Mouse (Mus musculus): Measurements from ENCODE around the gene Col12a1.
A peak's percentile ranks its signal among the peaks of the same experiment; 100 is the strongest.

The Col12a1 gene

GRCm38 (mm10) chr9:79718481-79719370 lies at the start of gene Col12a1:
Gene Col12a1, minus strand, starts transcription at chr9:79718831.
- DNase-seq, result peak; percentile 13

- no peak for DNase-seq
Measured at GRCm38 (mm10) chr9:79766991-79767545, 48.4 kb upstream of the Col12a1 start.

GRCm38 (mm10) chr9:79765329-79765728 lies 46.7 kb upstream of the Col12a1 start:
- DNase-seq, result no peak

GRCm38 (mm10) chr9:79762519-79762918 lies 43.9 kb upstream of the Col12a1 start:
- DNase-seq, result no peak

GRCm38 (mm10) chr9:79760076-79760475 lies 41.4 kb upstream of the Col12a1 start:
- no peak for DNase-seq

- DNase-seq, result peak; percentile 95
Measured at GRCm38 (mm10) chr9:79759385-79760005, 40.9 kb upstream of the Col12a1 start, which contains the start of gene Cox7a2. Gene Cox7a2, minus strand, starts transcription at chr9:79759878.

- DNase-seq, result no peak
Measured at GRCm38 (mm10) chr9:79755311-79755710, 36.7 kb upstream of the Col12a1 start.

- DNase-seq, result no peak
Measured at GRCm38 (mm10) chr9:79751846-79752245, 33.2 kb upstream of the Col12a1 start.

- DNase-seq, result no peak
Measured at GRCm38 (mm10) chr9:79750709-79751108, 32.1 kb upstream of the Col12a1 start.

- no peak for DNase-seq
Measured at GRCm38 (mm10) chr9:79745036-79745435, 26.4 kb upstream of the Col12a1 start.

- no peak for DNase-seq
Measured at GRCm38 (mm10) chr9:79735608-79736007, 17.0 kb upstream of the Col12a1 start.

GRCm38 (mm10) chr9:79730301-79730700 lies 11.7 kb upstream of the Col12a1 start:
- DNase-seq, result no peak

GRCm38 (mm10) chr9:79723090-79723489 lies 4.5 kb upstream of the Col12a1 start:
- no peak for DNase-seq

GRCm38 (mm10) chr9:79721056-79721455 lies 2.4 kb upstream of the Col12a1 start:
- DNase-seq, result peak; percentile 16

- DNase-seq, result no peak
Measured at GRCm38 (mm10) chr9:79720143-79720542, 1.5 kb upstream of the Col12a1 start.

GRCm38 (mm10) chr9:79719451-79719850 lies 820 bp upstream of the Col12a1 start:
- peak; percentile 9 for DNase-seq

GRCm38 (mm10) chr9:79717836-79718475 lies 675 bp downstream of the Col12a1 start:
- DNase-seq, result no peak

GRCm38 (mm10) chr9:79716909-79717835 lies 1.5 kb downstream of the Col12a1 start:
- DNase-seq, result peak; percentile 31

GRCm38 (mm10) chr9:79716496-79716895 lies 2.1 kb downstream of the Col12a1 start:
- DNase-seq, result no peak

- DNase-seq, result peak; percentile 14
Measured at GRCm38 (mm10) chr9:79714471-79715045, 4.1 kb downstream of the Col12a1 start.

- DNase-seq, result no peak
Measured at GRCm38 (mm10) chr9:79689771-79690535, 28.7 kb downstream of the Col12a1 start.

All from cerebellum, adult 11-12 months (tissue).